In the genomic region with DNA sequence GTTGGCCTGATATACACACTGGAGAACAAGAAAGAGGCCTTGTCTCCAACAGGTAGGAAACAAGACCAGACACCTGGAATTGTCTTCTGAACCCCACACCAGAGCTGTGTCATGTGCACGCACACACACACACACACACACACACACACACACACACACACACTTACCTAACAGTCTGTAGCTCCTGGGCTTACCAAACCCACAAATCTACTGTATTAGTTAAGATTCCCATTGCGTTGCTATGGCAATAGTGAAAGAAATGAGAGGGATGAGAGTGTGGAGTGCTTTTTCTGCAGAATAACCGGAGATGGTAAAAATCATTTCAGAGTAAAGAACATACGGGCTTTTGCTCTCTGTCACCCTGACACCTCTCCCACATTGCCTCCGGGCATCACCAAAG, we compare ENCODE assay signal across 28 mouse cellular contexts. TPM values are rescaled to one million over a fixed set of nuclear protein-coding genes. Genes with fewer than 3 reads are reported as not detected.
DNase-seq lines count a peak whose midpoint lies in the region; ATAC-seq and TF ChIP-seq lines count a peak whose summit lies in the region.
"Had no signal": no experiment of that assay in that cellular context is flagged by ENCODE, and none has a peak within 500 bp of the region (broad histone marks: within the 10 kb centered on the region; RNA-seq: fewer than 3 reads in every experiment).

No protein-coding gene starts in this region.

- no peak for TF ChIP-seq POLR2A in cortical plate, adult 2 months (IDR thresholded peaks at IDR 0.05; ENCODE audit: extremely low read depth, insufficient read depth, low read length)

- 0 out of 2 replicates have a peak, but pooled peaks have one; percentile 29 for ATAC-seq in frontal cortex, adult (ENCODE audit: low TSS enrichment)
- ATAC-seq: activated CD4-positive, CD25-positive, alpha-beta regulatory T cell, adult 4 months; inflammation-experienced regulatory T-cells, adult 6 months; intestine, postnatal 0 days; Patski had no signal

- H3K27ac ChIP-seq in layer of hippocampus, adult 2 months = peak overlapping the region; percentile 51; the same call in 1 of the 2 replicates
- peak overlapping the region; percentile 17; the same call in 1 of the 2 replicates for H3K27ac ChIP-seq in cortical plate, adult 2 months (ENCODE audit: insufficient read depth, low read length)
- H3K27ac ChIP-seq: embryonic facial prominence, embryonic 12.5 days; forebrain, embryonic 12.5 days; heart, embryonic 10.5 days; hindbrain, embryonic 14.5 days had no signal

- no peak overlapping the region for H3K4me3 ChIP-seq in layer of hippocampus, adult 2 months
- H3K4me3 ChIP-seq in cortical plate, adult 2 months (ENCODE audit: insufficient read depth, low read length) = no peak overlapping the region
- H3K4me3 ChIP-seq: embryonic facial prominence, embryonic 12.5 days; forebrain, embryonic 12.5 days; heart, embryonic 10.5 days had no signal

- H3K4me1 ChIP-seq in cortical plate, adult 2 months (ENCODE audit: control insufficient read depth, insufficient read depth, low read length) = peaks cover 8% of the 10 kb centered on the region; the same call in 1 of the 2 replicates
- H3K4me1 ChIP-seq: embryonic facial prominence, embryonic 12.5 days; forebrain, embryonic 12.5 days had no signal

- TF ChIP-seq CTCF in layer of hippocampus, adult 2 months (conservative IDR thresholded peaks at IDR 0.05) = no peak
- no peak for TF ChIP-seq CTCF in cortical plate, adult 2 months (IDR thresholded peaks at IDR 0.05; ENCODE audit: extremely low read depth, insufficient read depth, low read length)

- DNase-seq in frontal cortex, postnatal 25 days (ENCODE audit: low spot score in 2 of 2) = no peak
- no peak for DNase-seq in layer of hippocampus, adult 2 months (ENCODE audit: low spot score in 2 of 2)
- DNase-seq in layer of hippocampus, adult 8-10 months (ENCODE audit: low spot score in 2 of 2) = no peak
- peak; percentile 62 for DNase-seq in brain, adult 2 months (ENCODE audit: low read depth, low spot score)
- DNase-seq: adrenal gland, adult 2 months; adrenal gland, postnatal 25 days; cerebellum, adult 11 months; cerebellum, adult 8-10 months; cerebellum, postnatal 14 days; gastrocnemius, postnatal 25 days; heart, postnatal 10 days; heart, postnatal 4 days had no signal

RNA-seq across cellular contexts. Expression of a gene that starts 7.4 kb away (rescaled TPM):
- 1 to 10 TPM; 6.2 to 6.5 TPM for total RNA-seq in layer of hippocampus, adult 2 months (2021)
- total RNA-seq in layer of hippocampus, adult 8-10 months (2022) = 10 to 100 TPM in 1 of 4 experiments, 1 to 10 TPM in 3; 8.6 to 10.8 (median 9.4) TPM
- 99.5 and 100 TPM in 2 replicates for polyA plus RNA-seq in cortical plate, adult 2 months (2012; rRNA removed)
- total RNA-seq: adrenal gland, adult 2 months; adrenal gland, postnatal 25 days; CH12.LX; common myeloid progenitor, adult 5-6 weeks; gastrocnemius, adult 18-20 months; gastrocnemius, postnatal 25 days; granulocyte monocyte progenitor cell, adult 5-6 weeks; heart, postnatal 10 days; heart, postnatal 4 days had no signal
- polyA plus RNA-seq: activated CD4-positive, CD25-positive, alpha-beta regulatory T cell, adult 4 months; heart, embryonic 14.5 days; inflammation-experienced regulatory T-cells, adult 6 months; Patski had no signal

RNA-seq across cellular contexts. Expression of a gene that starts 13.7 kb away (rescaled TPM):
- under 1 TPM; 0.69 to 0.90 TPM for total RNA-seq in layer of hippocampus, adult 2 months (2021)
- total RNA-seq in layer of hippocampus, adult 8-10 months (2022) = 1 to 10 TPM in 1 of 4 experiments, under 1 TPM in 3; 0.54 to 1.1 (median 0.76) TPM
- polyA plus RNA-seq in cortical plate, adult 2 months (2012; rRNA removed) = 1.8 and 2.3 TPM in 2 replicates
- total RNA-seq: adrenal gland, adult 2 months; adrenal gland, postnatal 25 days; CH12.LX; common myeloid progenitor, adult 5-6 weeks; gastrocnemius, adult 18-20 months; gastrocnemius, postnatal 25 days; granulocyte monocyte progenitor cell, adult 5-6 weeks; heart, postnatal 10 days; heart, postnatal 4 days had no signal
- polyA plus RNA-seq: activated CD4-positive, CD25-positive, alpha-beta regulatory T cell, adult 4 months; heart, embryonic 10.5 days; heart, embryonic 14.5 days; hindbrain, embryonic 14.5 days; inflammation-experienced regulatory T-cells, adult 6 months; intestine, postnatal 0 days; Patski had no signal

RNA-seq across cellular contexts. Expression of a gene that starts 18.3 kb away (rescaled TPM):
- 10 to 100 TPM; 59.7 to 66.1 TPM for total RNA-seq in layer of hippocampus, adult 2 months (2021)
- 10 to 100 TPM; 53.0 to 63.3 (median 60.1) TPM for total RNA-seq in layer of hippocampus, adult 8-10 months (2022)
- polyA plus RNA-seq in cortical plate, adult 2 months (2012; rRNA removed) = 48.8 and 50.2 TPM in 2 replicates

RNA-seq across cellular contexts. Expression of a gene that starts 43.3 kb away (rescaled TPM):
- not detected for total RNA-seq in layer of hippocampus, adult 2 months (2021)
- not detected for total RNA-seq in layer of hippocampus, adult 8-10 months (2022)
- not detected in 2 replicates for polyA plus RNA-seq in cortical plate, adult 2 months (2012; rRNA removed)
- total RNA-seq: adrenal gland, adult 2 months; adrenal gland, postnatal 25 days; common myeloid progenitor, adult 5-6 weeks; gastrocnemius, adult 18-20 months; gastrocnemius, postnatal 25 days; granulocyte monocyte progenitor cell, adult 5-6 weeks; heart, postnatal 10 days; heart, postnatal 4 days had no signal
- polyA plus RNA-seq: activated CD4-positive, CD25-positive, alpha-beta regulatory T cell, adult 4 months; adrenal gland, adult 2 months; embryonic facial prominence, embryonic 12.5 days; forebrain, embryonic 12.5 days; frontal cortex, adult 2 months; heart, embryonic 10.5 days; heart, embryonic 14.5 days; hindbrain, embryonic 14.5 days; inflammation-experienced regulatory T-cells, adult 6 months; intestine, postnatal 0 days; Patski had no signal

RNA-seq across cellular contexts. Expression of a gene that starts 50.1 kb away (rescaled TPM):
- total RNA-seq in layer of hippocampus, adult 2 months (2021) = not detected
- total RNA-seq in layer of hippocampus, adult 8-10 months (2022) = not detected
- polyA plus RNA-seq in cortical plate, adult 2 months (2012; rRNA removed) = not detected in 2 replicates
- total RNA-seq: adrenal gland, adult 2 months; adrenal gland, postnatal 25 days; CH12.LX; common myeloid progenitor, adult 5-6 weeks; gastrocnemius, adult 18-20 months; gastrocnemius, postnatal 25 days; granulocyte monocyte progenitor cell, adult 5-6 weeks; heart, postnatal 10 days; heart, postnatal 4 days had no signal
- polyA plus RNA-seq: activated CD4-positive, CD25-positive, alpha-beta regulatory T cell, adult 4 months; adrenal gland, adult 2 months; embryonic facial prominence, embryonic 12.5 days; forebrain, embryonic 12.5 days; frontal cortex, adult 2 months; heart, embryonic 10.5 days; heart, embryonic 14.5 days; hindbrain, embryonic 14.5 days; inflammation-experienced regulatory T-cells, adult 6 months; intestine, postnatal 0 days; Patski had no signal
